Mouse (Mus musculus) forebrain, embryonic 11.5 days (tissue): Measurements from ENCODE around the gene Ndufa11. TPM values are rescaled to one million over a fixed set of nuclear protein-coding genes. Genes with fewer than 3 reads are reported as not detected.

Source experiments
- ATAC-seq: fragments of 200-750 bp; cut with Nextera tagmentation; replicated peaks from 2 replicates; pipeline ENCODE4 v1.8.0; 2017; ENCODE audit warnings: moderate TSS enrichment; ENCODE audit not compliant: low FRiP score
- DNase-seq: peaks from one replicate; pipeline ENCODE4 v3.0.0-alpha.2; 2017; ENCODE audit warnings: low spot score
- H3K27ac ChIP-seq: fragments of 300-500 bp; sonication (generic); 2 replicates; pipeline ENCODE4 v1.5.1; 2014; ENCODE audit warnings: low read depth, low read length
- H3K27me3 ChIP-seq: fragments of 300-500 bp; sonication (generic); 2 replicates; pipeline ENCODE4 v1.6.1; 2014; ENCODE audit warnings: mild to moderate bottlenecking, low read length, mixed read lengths; ENCODE audit not compliant: control insufficient read depth, insufficient read depth
- H3K36me3 ChIP-seq: fragments of 300-500 bp; sonication (generic); 2 replicates; pipeline ENCODE4 v1.6.1; 2014; ENCODE audit warnings: mild to moderate bottlenecking, low read length, moderate library complexity, mixed read lengths; ENCODE audit not compliant: control insufficient read depth, insufficient read depth
- H3K4me1 ChIP-seq: fragments of 300-500 bp; sonication (generic); replicated peaks from 2 replicates; pipeline ENCODE4 v1.6.1; 2014; ENCODE audit warnings: low read length, mixed read lengths; ENCODE audit not compliant: control insufficient read depth, insufficient read depth
- H3K4me2 ChIP-seq: fragments of 300-500 bp; sonication (generic); 2 replicates; pipeline ENCODE4 v1.6.1; 2014; ENCODE audit warnings: low read depth, mild to moderate bottlenecking, low read length, moderate library complexity, mixed read lengths; ENCODE audit not compliant: severe bottlenecking
- H3K4me3 ChIP-seq: fragments of 300-500 bp; sonication (generic); 2 replicates; pipeline ENCODE4 v1.5.1; 2014; ENCODE audit warnings: low read depth, low read length
- H3K9ac ChIP-seq: fragments of 300-500 bp; sonication (generic); 2 replicates; pipeline ENCODE4 v1.6.1; 2014; ENCODE audit warnings: low read length
- H3K9me3 ChIP-seq: fragments of 300-500 bp; sonication (generic); 2 replicates; pipeline ENCODE4 v1.6.1; 2016; ENCODE audit warnings: low read length, mixed read lengths; ENCODE audit not compliant: control insufficient read depth
- WGBS: fragments of 180-500 bp; shearing (Covaris S2); extraction: QIAGEN DNeasy Blood & Tissue Kit; methylation state at CpG from one replicate; pipeline ENCODE4 v1.1.7; 2014; 5-methylcytosine and 5-hydroxymethylcytosine counted together
- polyA plus RNA-seq: library from polyadenylated mRNA; unstranded; fragments of >200 nt; fragmentation: Nextera tagmentation; extraction: Ambion mirVana; gene quantifications from 2 replicates; pipeline ENCODE4 v1.2.1, GENCODE M21; 2014

Gene Ndufa11
- polyA plus RNA-seq, 1 experiment from 2014 or later: 292 TPM

- Histone ChIP-seq H3K9me3 (no peaks in the 10 kb centered on the region), H3K27me3 (no peaks in the 10 kb centered on the region), H3K4me2 (no peak overlapping the region), H3K36me3 (peaks cover 5% of the 10 kb centered on the region; the same call in 1 of the 2 replicates), H3K4me3 (no peak overlapping the region), H3K27ac (no peak overlapping the region), H3K4me1 (no peaks in the 10 kb centered on the region), H3K9ac (no peak overlapping the region)
- DNase-seq (no peak), ATAC-seq (no peak)
- WGBS: 88% methylated on average over 5 of the region's 5 CpGs
These were observed 33.9 kb upstream of the Ndufa11 start for GRCm38 (mm10) chr17:56683546-56684140.

GRCm38 (mm10) chr17:56684649-56685048 lies 32.9 kb upstream of the Ndufa11 start:
- Histone ChIP-seq H3K4me2 (no peak overlapping the region), H3K27ac (no peak overlapping the region), H3K36me3 (peaks cover 5% of the 10 kb centered on the region; the same call in 1 of the 2 replicates), H3K4me1 (no peaks in the 10 kb centered on the region), H3K4me3 (no peak overlapping the region), H3K9ac (no peak overlapping the region), H3K9me3 (no peaks in the 10 kb centered on the region), H3K27me3 (no peaks in the 10 kb centered on the region)
- WGBS: 95% methylated on average over 2 of the region's 2 CpGs
- DNase-seq (no peak), ATAC-seq (no peak)

GRCm38 (mm10) chr17:56686801-56687200 lies 30.8 kb upstream of the Ndufa11 start:
- no peaks in the 10 kb centered on the region for H3K9me3 ChIP-seq
- H3K4me3 ChIP-seq: no peak overlapping the region
- no peak for DNase-seq
- H3K9ac ChIP-seq: no peak overlapping the region
- no peak overlapping the region for H3K4me2 ChIP-seq
- H3K27ac ChIP-seq: no peak overlapping the region
- no peaks in the 10 kb centered on the region for H3K4me1 ChIP-seq
- H3K27me3 ChIP-seq: no peaks in the 10 kb centered on the region
- WGBS: 94% methylated on average over 4 of the region's 4 CpGs
- ATAC-seq: no peak
- H3K36me3 ChIP-seq: peaks cover 8% of the 10 kb centered on the region

GRCm38 (mm10) chr17:56688045-56688444 lies 29.5 kb upstream of the Ndufa11 start:
- H3K27me3 ChIP-seq: no peaks in the 10 kb centered on the region
- H3K27ac ChIP-seq: no peak overlapping the region
- H3K4me1 ChIP-seq: no peaks in the 10 kb centered on the region
- H3K9ac ChIP-seq: no peak overlapping the region
- DNase-seq (no peak), ATAC-seq (no peak)
- no peaks in the 10 kb centered on the region for H3K9me3 ChIP-seq
- H3K4me2 ChIP-seq: no peak overlapping the region
- H3K4me3 ChIP-seq: no peak overlapping the region
- H3K36me3 ChIP-seq: peaks cover 12% of the 10 kb centered on the region

- Histone ChIP-seq H3K9me3 (no peaks in the 10 kb centered on the region), H3K27ac (no peak overlapping the region), H3K9ac (no peak overlapping the region), H3K4me2 (no peak overlapping the region), H3K4me3 (no peak overlapping the region), H3K4me1 (no peaks in the 10 kb centered on the region), H3K27me3 (no peaks in the 10 kb centered on the region), H3K36me3 (peaks cover 12% of the 10 kb centered on the region)
- ATAC-seq (no peak), DNase-seq (no peak)
- 89% methylated on average over 2 of the region's 2 CpGs for whole genome bisulfite sequencing
These were observed 28.9 kb upstream of the Ndufa11 start for GRCm38 (mm10) chr17:56688689-56689088.

GRCm38 (mm10) chr17:56693395-56693794 lies 24.2 kb upstream of the Ndufa11 start:
- no peak overlapping the region for H3K9ac ChIP-seq
- no peak for DNase-seq
- H3K9me3 ChIP-seq: no peaks in the 10 kb centered on the region
- ATAC-seq: no peak
- H3K36me3 ChIP-seq: peaks cover 14% of the 10 kb centered on the region
- H3K4me2 ChIP-seq: no peak overlapping the region
- H3K4me1 ChIP-seq: no peaks in the 10 kb centered on the region
- no peak overlapping the region for H3K4me3 ChIP-seq
- WGBS: 75% methylated on average over 1 of the region's 1 CpGs
- H3K27ac ChIP-seq: no peak overlapping the region
- no peaks in the 10 kb centered on the region for H3K27me3 ChIP-seq

- no peak overlapping the region for H3K9ac ChIP-seq
- H3K27ac ChIP-seq: no peak overlapping the region
- ATAC-seq: no peak
- no peaks in the 10 kb centered on the region for H3K27me3 ChIP-seq
- no peaks in the 10 kb centered on the region for H3K9me3 ChIP-seq
- H3K4me3 ChIP-seq: no peak overlapping the region
- peaks cover 14% of the 10 kb centered on the region for H3K36me3 ChIP-seq
- no peaks in the 10 kb centered on the region for H3K4me1 ChIP-seq
- H3K4me2 ChIP-seq: no peak overlapping the region
- no peak for DNase-seq
- 84% methylated on average over 6 of the region's 6 CpGs for WGBS
These were observed 23.7 kb upstream of the Ndufa11 start for GRCm38 (mm10) chr17:56693851-56694310.

- Histone ChIP-seq H3K27me3 (no peaks in the 10 kb centered on the region), H3K4me2 (no peak overlapping the region), H3K4me1 (no peaks in the 10 kb centered on the region), H3K4me3 (no peak overlapping the region), H3K36me3 (peaks cover 16% of the 10 kb centered on the region; the same call in 1 of the 2 replicates), H3K9ac (no peak overlapping the region), H3K27ac (no peak overlapping the region), H3K9me3 (no peaks in the 10 kb centered on the region)
- ATAC-seq (no peak), DNase-seq (no peak)
- 89% methylated on average over 2 of the region's 2 CpGs for WGBS
These were observed 17.1 kb upstream of the Ndufa11 start for GRCm38 (mm10) chr17:56700451-56700850.

GRCm38 (mm10) chr17:56703038-56703437 lies 14.5 kb upstream of the Ndufa11 start:
- H3K9ac ChIP-seq: no peak overlapping the region
- H3K36me3 ChIP-seq: peaks cover 33% of the 10 kb centered on the region
- H3K4me2 ChIP-seq: no peak overlapping the region
- H3K27ac ChIP-seq: no peak overlapping the region
- no peak overlapping the region for H3K4me3 ChIP-seq
- 91% methylated on average over 4 of the region's 4 CpGs for WGBS
- ATAC-seq: no peak
- DNase-seq: no peak
- no peaks in the 10 kb centered on the region for H3K27me3 ChIP-seq
- H3K4me1 ChIP-seq: no peaks in the 10 kb centered on the region
- H3K9me3 ChIP-seq: no peaks in the 10 kb centered on the region
